Mouse (Mus musculus): ENCODE results near the gene Kif21b.

GRCm38 (mm10) chr1:136160930-136161329 lies 29.7 kb downstream of the Kif21b start:
- TF ChIP-seq CTCF (IDR thresholded peaks at IDR 0.05; ENCODE audit: control insufficient read depth, insufficient read depth, low read length), result no peak
- no peak for TF ChIP-seq POLR2A (IDR thresholded peaks at IDR 0.05; ENCODE audit: borderline replicate concordance, control insufficient read depth, low read depth, low read length)

Measured in bone marrow, adult 2 months (tissue).